Mouse (Mus musculus) cerebellum, adult 18-20 months (tissue): ENCODE results near the gene A2ml1.
"Not testable (repeated sequence)": the region's sequence is repeated elsewhere in the genome, so short reads cannot be mapped to it uniquely, and the experiment has no call there.

Source experiments
- DNase-seq, 2 experiments: peaks; one replicate each; pipeline ENCODE4 v3.0.0; 2021

A2ml1 gene

DNA sequence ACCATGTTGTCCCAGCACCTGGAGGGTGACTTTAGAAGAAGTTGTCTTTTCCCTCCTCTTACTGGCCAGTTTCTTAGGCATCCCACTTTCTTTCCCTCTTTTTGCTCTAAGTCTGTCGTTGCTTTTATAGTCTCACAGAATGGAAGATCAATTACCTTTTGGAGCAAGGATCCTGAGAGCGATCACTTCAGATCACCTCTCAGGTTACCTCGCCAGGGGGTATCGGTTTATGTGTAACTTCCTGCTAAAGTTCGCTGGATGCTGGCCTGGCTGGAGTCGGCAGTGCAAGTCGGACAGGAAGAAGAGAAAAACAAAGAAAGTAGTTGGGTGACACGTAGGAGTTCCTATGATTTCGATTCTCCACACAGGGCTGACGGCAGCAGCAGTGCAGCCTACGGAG lies at the start of gene A2ml1:
Gene A2ml1, minus strand, starts transcription at position 101 of the 400 bp plus-strand sequence.
- DNase-seq: no peak

DNA sequence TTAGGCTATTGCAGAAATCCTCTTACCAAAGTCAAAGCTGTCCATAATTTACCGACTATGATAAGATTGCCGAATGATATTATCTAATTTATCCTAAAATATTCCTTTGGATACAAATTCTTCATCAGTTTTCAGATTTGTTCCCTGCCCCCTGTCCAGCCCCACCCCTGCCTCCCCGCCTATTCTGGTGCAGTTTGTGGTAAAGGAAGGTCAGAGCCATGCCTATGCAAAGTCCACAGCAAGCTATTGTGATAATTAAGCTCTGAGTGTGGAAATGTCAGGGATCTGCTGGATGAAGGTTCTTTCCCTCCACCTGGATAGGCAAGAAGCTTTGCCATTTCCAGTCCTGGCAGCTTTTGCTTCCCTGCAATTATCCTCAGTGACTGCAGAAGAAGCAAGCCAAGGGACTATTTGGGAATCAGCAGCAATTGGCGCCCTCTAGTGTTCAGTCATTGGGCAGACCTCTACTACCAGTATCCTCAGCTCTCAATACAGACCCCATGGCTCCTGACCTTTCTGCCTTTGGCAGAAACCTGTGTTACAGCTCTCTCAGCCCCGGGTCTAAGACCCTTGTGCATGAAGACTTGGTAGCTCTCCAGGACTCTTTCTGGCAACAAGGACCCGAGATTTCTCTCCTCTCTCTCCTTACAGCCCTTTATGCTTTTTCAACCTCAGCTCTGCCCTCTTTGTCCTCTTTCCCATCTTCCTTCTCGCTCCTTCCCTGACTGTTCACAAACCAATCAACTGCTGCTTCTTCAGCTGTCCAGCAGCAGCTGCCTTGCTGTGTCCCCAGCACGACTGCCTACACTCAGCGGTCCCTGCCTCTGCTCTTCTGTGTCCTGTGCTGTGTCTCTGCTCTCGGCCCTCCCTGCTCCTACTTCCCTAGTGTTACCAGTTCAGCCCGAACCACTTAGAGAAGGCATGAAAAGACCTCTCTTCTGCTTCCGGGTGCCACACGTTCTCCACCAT lies 48.6 kb upstream of the A2ml1 start:
- peak; percentile 52 to 58 for DNase-seq

DNA sequence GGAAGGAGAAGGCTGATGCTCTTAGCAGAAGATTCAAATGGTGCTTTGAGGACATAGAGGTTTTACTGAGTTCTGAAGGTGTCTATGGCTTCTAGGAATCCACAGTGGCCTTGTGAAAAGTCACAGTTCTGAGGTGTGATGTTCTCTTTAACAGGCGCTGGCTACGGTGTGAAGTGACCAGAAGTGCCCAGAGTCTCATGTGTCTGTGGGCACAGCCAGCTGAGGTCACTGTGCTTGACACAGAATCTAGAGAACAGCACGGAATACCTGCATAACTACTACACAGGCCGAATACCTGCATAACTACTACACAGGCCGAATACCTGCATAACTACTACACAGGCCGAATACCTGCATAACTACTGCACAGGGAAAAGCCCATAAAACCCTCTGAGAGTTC lies 43.8 kb upstream of the A2ml1 start:
- not testable (repeated sequence) for DNase-seq

DNA sequence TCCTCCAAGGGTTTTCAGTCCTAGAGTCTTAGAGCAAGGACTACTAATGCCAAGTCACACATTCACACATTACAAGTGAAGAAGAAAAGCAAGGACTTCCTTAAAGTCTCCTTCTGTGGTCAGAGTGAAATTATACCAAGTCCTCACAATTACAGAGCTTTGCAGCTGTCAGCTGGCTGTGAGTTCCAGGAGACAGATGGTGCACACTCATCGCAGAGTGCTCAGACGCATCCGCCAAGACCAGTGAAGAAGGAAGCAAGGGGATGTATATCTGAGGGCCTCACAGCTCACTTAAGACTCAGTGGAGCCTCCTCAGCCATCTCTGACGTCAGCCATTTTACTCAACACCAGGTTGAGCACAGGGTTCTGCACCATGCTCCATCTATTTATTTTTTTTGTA lies 43.0 kb upstream of the A2ml1 start:
- DNase-seq: no peak

DNA sequence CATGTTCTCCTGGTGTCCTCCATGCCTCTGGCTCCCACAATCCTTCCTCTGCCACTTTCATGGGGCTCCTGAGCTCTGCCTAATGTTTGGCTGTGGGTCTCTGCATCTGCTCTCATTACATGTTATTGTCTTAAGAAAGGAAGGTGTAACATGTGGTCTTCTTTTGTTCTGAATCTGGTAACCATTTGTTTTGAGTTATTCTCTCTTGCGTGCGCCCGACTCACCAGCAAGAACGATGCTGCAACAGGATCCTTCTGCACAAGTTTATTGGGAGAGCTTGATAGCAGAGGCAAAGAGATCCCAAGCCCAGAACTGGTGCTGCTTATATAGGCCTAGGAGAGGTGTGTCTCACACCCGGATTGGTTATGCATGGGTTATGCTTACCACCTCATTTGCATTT lies 42.0 kb upstream of the A2ml1 start, which contains the start of gene Klrb1a:
Gene Klrb1a, minus strand, starts transcription at position 101 of the 400 bp plus-strand sequence.
- DNase-seq: not testable (repeated sequence)

DNA sequence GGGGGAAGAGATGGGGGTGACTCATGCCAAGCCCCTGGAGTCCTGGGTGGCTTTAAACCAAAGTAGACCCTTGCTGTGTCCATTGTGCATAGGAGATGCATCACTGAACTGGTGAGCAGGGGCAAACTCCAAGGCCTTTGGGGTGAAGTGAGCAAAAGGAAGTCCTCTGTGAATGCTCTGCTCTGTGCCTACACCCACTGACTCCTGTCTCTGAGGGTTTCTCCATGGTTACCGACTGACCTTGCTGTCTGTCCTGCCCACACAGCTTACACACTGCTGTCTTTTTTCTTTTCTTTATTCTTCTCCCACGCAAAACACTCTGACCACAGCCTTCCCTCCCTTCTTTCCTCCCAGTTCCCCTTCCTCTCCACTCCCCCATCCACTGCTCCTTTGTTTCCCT lies 41.3 kb upstream of the A2ml1 start:
- DNase-seq: no peak

DNA sequence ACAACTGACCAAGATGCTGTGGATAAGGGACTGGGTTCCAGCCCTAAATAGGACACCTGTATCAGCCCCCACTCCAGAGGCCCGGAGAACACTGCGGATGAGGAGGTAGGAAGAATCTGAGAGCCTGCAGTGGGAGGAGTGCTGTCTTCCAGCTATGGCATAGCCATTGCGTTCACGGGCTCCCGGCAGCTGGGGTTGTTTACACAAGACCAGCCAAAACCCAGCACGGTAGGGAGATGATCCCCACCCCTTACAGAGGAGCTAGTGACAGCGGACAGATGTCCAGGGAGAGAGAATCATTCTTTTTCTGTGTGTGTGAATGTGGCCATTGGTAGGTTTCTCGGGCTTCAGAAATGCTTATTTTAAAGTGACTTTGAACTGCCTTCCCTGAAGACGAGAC lies 24.9 kb upstream of the A2ml1 start:
- no peak for DNase-seq

DNA sequence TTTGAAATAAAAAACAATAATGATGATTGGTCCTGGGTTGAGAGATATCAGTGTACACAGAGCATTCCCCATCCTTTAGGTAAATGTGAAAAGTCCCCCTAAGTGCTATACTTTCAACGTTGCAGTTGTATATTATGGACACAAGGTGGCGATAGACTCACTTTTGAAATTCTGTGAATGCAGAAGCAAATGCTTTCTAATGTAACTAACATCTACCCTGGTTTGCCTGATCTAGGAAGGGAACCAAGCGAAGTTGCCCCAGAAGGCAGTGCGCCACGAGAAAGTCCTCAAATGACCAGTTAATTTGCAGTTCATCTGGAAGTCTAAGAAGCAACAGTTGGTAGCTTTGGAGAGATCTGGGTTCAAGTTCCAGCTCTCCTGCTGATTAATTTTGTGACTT lies 23.1 kb upstream of the A2ml1 start:
- peak in 1 of 2 experiments; percentile 3 for DNase-seq

DNA sequence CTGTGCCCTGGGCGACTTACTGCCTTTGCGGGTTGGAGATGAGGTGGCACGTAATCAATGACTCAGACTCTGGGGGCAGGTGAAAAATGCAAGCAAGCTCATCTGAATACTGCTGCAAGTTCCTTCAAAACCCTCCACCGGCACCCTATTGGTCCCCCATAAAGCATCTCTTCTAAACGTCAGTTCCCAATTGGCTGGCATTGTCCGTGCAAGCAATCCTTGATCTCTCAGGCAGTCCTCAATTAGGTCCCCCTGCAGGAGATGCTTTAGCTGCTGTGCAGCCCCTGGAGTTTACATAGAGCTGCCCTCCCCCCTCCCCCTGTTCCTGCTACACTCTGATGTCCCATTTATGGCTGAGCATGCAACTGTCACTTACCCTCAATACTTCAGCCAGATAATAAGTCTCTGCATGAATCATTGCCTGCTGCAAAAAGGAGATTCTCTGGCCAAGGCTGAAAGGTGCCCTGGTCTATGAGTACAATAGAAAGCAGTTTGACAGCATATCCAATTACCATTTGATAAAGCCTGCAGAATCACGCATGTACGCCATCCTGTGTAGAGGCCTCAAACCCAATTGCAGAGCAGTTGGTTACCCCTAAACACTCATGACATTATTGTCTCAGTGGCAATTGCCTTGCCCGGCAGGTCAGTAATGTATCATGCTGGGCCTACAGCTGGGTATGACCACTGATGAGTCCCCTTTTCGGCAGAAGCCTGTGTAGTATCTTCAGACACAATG lies 21.2 kb upstream of the A2ml1 start:
- no peak for DNase-seq

DNA sequence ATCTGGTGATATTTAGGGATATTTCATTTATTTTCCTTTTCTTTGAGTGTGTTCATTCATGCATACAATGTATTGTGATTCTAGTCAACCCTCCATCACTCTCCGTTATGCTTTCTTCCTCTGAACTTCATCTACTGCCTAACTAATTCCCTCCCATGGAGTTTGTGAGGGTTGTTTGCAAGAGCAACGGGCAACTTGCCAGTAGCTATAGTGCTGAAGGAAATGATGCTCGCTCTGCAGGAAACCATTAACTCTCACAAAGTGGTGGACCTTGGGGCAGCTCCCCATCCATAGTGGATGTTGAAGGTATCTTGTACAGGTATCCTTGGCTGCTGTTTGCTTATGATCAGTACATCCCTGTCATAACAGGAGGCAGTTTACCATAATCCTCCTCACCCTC lies 20.6 kb upstream of the A2ml1 start:
- DNase-seq: no peak

DNA sequence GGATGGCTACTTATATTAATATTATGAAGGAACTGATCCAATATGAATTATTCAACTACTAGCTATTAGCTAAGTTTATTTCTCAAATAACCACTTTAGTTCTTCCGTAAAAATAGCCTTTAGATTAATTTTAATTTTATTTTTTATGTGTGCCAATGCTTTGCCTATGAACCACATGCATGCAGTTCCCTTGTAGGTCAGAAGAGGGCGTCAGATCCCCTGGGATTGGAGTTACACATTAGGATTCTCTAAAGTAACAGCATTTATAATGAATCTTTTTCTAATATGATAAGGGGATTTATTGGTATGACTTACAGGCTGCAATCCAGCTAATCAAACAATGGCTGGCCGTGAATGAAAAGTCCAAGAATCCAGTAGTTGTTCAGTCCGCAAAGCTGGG lies 18.1 kb upstream of the A2ml1 start:
- DNase-seq: no peak

DNA sequence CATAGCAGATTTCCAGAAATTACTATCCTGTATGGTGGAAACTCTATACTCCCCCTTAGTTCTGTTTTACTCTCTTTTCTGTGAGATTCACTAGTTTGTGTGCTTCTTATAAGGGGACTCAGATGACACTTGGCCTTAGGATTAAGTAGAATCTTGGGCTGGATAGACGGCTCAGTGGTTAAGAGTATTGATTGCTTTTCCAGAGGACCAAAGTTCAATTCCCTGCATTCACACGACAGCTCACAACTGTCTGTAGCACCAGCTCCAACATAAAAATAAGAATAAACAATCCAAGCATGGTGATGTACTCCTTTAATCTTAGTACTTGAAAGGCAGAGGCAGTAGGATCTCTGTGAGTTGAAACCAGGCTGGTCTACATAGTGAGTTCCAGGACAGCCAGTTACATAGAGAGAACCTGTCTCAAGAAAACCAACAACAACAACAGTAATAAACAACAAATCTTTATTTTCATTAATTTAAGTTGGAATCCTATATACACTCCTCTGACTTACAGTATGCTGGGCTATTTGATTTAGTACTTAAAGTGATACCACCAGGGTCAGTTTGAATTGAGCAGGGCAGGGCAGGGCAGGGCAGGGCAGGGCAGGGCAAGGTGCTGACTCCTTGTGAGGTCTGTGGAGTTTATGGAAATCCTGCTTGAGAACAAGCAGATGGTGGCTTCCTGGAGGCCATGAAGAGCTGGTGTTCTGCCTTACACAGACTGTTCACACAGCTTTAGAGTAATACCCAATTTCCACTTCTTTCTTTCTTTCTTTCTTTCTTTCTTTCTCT lies 17.0 kb upstream of the A2ml1 start:
- DNase-seq: no peak

DNA sequence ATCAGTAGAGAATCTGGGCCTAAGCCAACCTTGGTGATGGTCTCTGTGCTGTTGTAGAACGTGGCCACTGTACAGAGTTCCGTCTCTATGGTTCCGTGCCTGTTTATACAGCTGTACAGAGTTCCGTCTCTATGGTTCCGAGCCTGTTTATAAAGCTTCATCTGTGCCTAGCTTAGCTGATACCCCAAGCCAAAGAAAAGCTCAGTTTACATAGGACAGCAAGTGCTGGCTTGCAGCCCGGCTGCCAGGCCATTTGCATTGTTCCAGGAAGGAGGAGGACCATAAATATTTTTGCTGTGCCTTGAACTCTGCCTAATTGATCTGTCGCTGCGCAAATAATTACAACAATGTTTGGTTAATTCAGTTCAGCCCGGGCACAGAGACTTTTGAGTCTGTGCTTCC lies 15.7 kb upstream of the A2ml1 start:
- peak; percentile 21 to 35 for DNase-seq

DNA sequence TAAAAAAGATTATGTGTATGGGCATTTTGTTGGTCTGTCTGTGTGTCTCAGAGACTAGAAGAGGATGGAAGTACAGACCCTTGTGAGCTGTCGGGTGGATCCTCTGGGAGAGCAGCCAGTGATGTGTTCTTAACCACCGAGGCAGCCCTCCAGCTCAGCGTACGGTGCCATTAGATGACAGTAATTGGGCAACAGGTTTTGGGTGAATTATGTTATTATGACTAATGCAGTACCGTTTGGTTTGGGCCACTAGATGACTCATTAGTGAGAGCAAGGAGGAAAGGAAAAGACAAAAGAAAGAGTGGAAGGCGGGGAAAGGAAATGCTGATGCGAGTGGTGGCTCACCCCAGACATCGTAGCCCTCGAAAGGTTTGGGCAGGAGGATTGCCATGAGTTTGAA lies 13.2 kb upstream of the A2ml1 start:
- no peak for DNase-seq

DNA sequence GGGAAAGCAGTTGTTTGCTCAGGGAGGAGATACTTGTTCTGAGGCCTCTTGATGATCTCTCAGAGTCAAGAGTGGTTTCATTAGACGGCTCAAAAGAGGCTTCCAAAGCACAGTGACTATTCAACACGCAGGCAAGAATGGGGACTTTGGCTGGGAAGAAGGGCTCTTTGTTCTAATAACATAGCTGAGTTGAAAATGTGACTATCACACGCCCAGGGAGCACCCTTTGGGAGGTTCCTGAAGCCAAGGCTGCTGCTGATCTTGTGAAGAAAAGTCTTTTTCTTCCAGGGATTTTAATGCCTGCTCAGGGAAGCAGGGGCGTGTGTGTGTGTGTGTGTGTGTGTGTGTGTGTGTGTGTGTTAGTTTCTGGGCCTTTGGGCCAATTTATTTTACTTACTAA lies 8.0 kb upstream of the A2ml1 start:
- no peak for DNase-seq

DNA sequence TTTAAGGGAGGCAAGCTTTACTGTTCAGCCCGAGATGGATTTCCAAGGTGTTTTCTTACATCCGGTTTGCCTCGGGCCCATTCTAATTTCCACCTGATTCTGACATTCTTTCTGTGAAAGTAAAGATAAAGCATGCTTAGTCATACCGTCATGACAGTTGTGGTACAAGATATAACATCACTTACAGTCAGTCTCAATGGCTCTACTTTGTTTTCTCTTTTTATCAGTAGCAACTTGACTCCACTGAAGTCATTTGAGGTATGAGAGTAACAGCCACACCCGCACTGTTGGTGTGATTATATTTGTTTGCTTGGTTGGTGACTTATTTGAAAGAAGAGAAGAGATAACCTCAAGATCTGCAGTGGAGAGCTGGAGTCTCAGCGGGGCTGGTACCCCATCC lies 6.2 kb upstream of the A2ml1 start:
- DNase-seq: no peak

DNA sequence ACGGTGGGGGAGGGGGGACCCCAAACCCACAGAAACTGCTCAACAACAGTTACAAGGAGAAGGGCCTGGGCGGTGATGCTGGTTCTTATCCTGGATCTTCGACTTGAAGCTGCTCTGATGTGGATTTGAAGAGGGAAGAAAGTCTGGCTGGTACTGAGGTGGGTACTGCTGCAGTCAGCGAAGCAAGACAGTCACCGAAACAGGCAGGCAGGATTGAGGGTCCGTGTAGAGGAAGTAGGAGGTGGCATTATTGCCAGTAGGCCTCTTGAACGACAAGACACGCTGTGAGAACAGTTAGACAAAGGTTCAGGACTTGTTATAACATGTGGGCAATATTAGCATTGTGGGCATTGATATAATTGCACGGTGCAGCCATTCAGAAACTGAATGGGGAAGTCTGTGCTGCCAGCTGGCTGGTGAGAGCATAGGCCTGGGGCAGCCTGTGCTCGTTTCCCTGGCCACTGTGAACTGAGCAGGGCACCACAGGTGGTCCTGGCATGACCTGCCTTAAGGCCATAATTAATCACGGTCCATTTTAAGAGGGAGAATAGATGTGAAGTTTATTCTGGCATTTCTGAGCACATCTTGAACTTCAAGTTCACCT lies 4.3 kb upstream of the A2ml1 start:
- no peak for DNase-seq

DNA sequence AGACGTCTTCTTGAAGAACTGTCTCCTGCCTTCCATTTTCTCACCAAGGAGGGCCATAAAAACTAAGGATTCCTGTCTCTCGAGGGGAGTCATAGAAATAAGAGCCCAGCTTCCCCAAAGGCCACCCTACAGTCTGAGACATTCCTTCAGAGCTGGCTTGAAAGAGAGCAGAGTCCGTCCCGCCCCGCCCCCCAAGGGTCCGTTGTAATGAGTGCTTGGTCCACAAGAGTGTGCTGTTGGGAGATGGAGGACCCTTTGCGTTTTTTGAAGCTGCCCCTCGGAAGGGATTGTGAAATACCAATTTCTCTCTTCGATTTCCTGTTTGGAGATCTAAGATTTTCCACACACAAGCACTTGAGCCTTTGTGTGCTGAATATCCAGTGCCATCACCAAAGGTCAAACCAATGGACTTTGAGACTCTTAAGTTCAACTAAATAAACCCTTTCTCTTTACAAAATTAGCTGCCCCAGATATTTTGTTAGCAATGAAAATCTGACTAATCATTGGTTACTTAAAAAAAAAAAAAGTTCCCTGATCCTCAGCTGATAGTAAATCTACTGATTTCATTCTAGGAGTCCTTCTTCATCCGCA lies 2.8 kb upstream of the A2ml1 start:
- DNase-seq: no peak

DNA sequence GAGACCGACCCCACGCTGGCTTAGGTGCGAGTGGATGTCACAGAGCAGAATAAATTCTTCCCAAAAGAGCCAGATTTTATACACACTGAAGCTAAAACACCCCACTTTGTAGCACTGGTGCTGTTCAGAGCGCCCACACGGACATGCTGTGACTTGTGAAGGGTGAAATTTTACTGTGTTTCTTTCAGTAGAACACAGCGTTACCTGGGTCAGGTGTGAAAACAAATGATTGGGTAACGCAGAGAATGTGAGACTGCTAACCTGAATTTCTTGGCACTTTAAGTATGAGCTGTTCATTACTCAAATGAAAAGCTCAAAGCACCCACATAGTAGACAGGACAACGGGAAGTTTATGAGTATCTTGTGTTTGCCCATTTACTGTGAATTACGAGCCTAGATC lies 4.1 kb downstream of the A2ml1 start:
- no peak for DNase-seq

DNA sequence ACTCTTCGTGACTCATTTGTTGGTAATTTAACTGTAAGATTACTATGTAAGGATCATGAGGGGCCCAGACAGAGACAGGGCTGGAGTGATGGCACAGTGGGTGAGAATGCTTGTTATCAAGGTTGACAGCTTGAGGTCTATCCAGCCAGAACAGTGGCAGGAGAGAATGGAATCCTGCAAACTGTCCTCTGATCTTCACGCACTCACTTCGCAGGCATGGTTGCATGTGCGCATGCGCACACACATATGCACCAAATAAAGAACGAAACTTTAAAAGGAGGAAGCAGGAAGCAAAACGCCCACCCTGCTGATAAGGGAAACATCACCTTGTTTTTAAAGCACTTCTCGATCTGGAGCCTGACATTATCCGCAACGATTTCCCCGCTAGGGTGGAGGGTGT lies 14.8 kb downstream of the A2ml1 start:
- DNase-seq: no peak

DNA sequence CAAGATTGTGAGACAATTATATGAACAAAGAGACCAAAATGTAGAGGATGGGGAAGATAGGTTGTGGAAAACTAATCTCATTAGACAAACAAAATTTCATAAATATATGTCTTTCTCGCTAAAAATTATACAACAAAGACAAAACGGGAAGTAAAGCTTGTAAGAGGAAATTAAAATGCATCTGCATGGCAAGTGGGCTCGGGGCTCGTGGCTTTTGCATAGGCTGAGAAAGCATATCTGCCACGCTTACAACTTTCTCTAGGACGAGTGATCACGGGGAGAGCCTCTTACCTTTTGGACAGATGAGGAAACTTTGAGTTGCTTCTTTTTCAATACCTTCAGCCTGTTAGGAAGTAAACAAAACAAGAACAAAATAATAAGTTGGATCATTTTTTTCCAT lies 27.4 kb downstream of the A2ml1 start:
- DNase-seq: no peak
